Mouse (Mus musculus) limb, embryonic 12.5 days (tissue): ENCODE data around the gene Bpifc. TPM values are rescaled to one million over a fixed set of nuclear protein-coding genes. Genes with fewer than 3 reads are reported as not detected.

Source experiments
- ATAC-seq: fragments of 200-750 bp; cut with Nextera tagmentation; 2 replicates; pipeline ENCODE4 v1.8.0; 2017; ENCODE audit warnings: low read depth, moderate TSS enrichment; ENCODE audit not compliant: insufficient number of reproducible peaks, insufficient read depth, low FRiP score, low TSS enrichment
- H3K27ac ChIP-seq: fragments of 300-500 bp; sonication (generic); 2 replicates; pipeline ENCODE4 v1.5.1; 2016; ENCODE audit warnings: mild to moderate bottlenecking, moderate library complexity
- H3K27me3 ChIP-seq: fragments of 300-500 bp; sonication (generic); 2 replicates; pipeline ENCODE4 v1.6.1; 2016; ENCODE audit warnings: mild to moderate bottlenecking, moderate library complexity
- H3K36me3 ChIP-seq: fragments of 300-500 bp; sonication (generic); 2 replicates; pipeline ENCODE4 v1.6.1; 2016; ENCODE audit warnings: mild to moderate bottlenecking, moderate library complexity
- H3K4me1 ChIP-seq: fragments of 300-500 bp; sonication (generic); replicated peaks from 2 replicates; pipeline ENCODE4 v1.6.1; 2016
- H3K4me2 ChIP-seq: fragments of 300-500 bp; sonication (generic); 2 replicates; pipeline ENCODE4 v1.6.1; 2016; ENCODE audit warnings: mild to moderate bottlenecking, moderate library complexity
- H3K4me3 ChIP-seq: fragments of 300-500 bp; sonication (generic); replicated peaks from 2 replicates; pipeline ENCODE4 v1.5.1; 2016; ENCODE audit warnings: mild to moderate bottlenecking
- H3K9ac ChIP-seq: fragments of 300-500 bp; sonication (generic); replicated peaks from 2 replicates; pipeline ENCODE4 v1.6.1; 2016; ENCODE audit warnings: mild to moderate bottlenecking, moderate library complexity
- H3K9me3 ChIP-seq: fragments of 300-500 bp; sonication (generic); 2 replicates; pipeline ENCODE4 v1.6.1; 2016; ENCODE audit warnings: mild to moderate bottlenecking, moderate library complexity
- WGBS: fragments of 180-500 bp; shearing (Covaris S2); methylation state at CpG from one replicate; pipeline ENCODE4 v1.1.7; 2016; 5-methylcytosine and 5-hydroxymethylcytosine counted together
- polyA plus RNA-seq: library from polyadenylated mRNA; unstranded; fragments of >200 nt; fragmentation: Nextera tagmentation; extraction: Ambion mirVana; gene quantifications from 2 replicates; pipeline ENCODE4 v1.2.1, GENCODE M21; 2016

The Bpifc gene
- 0.16 TPM in 1 of 2 replicates, not detected in the other for polyA plus RNA-seq

DNA sequence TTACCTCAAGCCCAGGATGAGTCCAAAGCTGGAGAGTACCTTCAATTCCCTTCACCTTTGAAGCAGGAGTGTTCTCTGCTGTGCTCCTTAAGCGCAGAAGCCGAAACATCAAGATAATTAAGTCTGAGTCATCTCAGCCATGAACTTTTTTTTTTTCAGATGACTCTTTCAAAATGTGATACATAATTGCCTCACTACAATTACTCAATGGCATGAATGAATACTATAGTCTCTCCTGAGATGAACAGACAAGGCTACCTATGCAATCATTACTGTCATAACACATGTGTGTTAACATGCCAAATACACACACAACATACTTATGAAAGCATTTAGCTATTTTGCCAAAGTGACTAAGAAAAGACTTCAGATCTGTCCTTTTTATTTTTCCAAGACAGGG is at the start of gene Bpifc:
Bpifc (minus strand) TSS at position 115 of the 400 bp plus-strand sequence.
- no peaks in the 10 kb centered on the region for H3K4me1 ChIP-seq
- WGBS, result 91% methylated on average over 2 of the region's 2 CpGs
- no peaks in the 10 kb centered on the region for H3K36me3 ChIP-seq
- H3K4me2 ChIP-seq, result no peak within 1 kb of the TSS
- H3K27ac ChIP-seq, result no peak within 1 kb of the TSS
- H3K9ac ChIP-seq, result no peak within 1 kb of the TSS
- no peaks in the 10 kb centered on the region for H3K27me3 ChIP-seq
- no peaks in the 10 kb centered on the region for H3K9me3 ChIP-seq
- ATAC-seq, result no peak
- H3K4me3 ChIP-seq, result no peak within 1 kb of the TSS

DNA sequence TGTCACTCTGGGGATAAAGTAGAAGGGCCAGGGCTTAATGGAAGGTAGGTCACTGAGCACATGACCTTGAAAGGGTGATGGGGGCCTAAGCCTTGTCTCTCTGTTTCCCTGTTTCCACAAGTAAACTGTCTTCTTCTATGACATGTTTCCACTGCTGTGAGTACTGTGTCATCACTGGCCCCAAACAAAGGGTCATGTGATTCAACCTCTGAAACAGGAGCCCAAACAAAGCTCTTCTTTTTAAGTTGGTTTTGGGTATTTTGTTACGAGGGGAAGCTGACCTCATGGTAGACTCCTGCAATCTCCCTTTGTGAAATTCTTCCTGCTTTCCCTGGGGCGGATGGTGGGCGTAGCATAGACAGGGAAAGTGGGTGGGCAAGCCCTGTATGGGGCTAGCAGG is 48.6 kb upstream of the Bpifc start:
- 82% methylated on average over 3 of the region's 3 CpGs for WGBS
- no peaks in the 10 kb centered on the region for H3K27me3 ChIP-seq
- H3K4me3 ChIP-seq, result no peak overlapping the region

DNA sequence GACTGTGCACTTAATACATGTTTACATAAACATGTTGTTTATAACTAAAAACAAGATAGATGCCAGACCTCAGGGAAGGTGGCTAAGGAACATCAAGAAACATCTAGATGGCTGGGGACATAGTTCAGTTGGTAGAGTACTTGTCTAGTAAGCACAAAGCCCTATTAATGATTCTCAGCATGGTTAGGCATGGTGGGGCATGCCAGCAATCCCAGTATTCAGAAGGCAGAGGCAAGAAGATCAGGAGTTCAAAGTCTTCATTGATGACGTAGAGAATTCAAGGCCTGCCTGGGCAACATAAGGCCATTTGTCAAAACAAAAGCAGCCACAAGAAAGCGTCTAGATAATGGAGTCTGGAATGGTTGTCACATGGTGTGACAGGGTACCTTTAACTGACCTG is 46.0 kb upstream of the Bpifc start:
- Histone ChIP-seq H3K4me3 (no peak overlapping the region), H3K36me3 (no peaks in the 10 kb centered on the region; the same call in 1 of the 2 replicates), H3K27ac (no peak overlapping the region), H3K4me1 (peaks cover 6% of the 10 kb centered on the region), H3K9me3 (0 out of 2 replicates have a peak, but pooled peaks cover 7% of the 10 kb centered on the region), H3K27me3 (no peaks in the 10 kb centered on the region), H3K9ac (no peak overlapping the region), H3K4me2 (no peak overlapping the region)
- 69% methylated on average over 2 of the region's 2 CpGs for WGBS
- ATAC-seq, result no peak

More for the DNA sequence above, 48.6 kb upstream of the Bpifc start:
- H3K27ac ChIP-seq, result no peak overlapping the region
- peaks cover 12% of the 10 kb centered on the region for H3K4me1 ChIP-seq
- H3K36me3 ChIP-seq, result no peaks in the 10 kb centered on the region
- 0 out of 2 replicates have a peak, but pooled peaks cover 7% of the 10 kb centered on the region for H3K9me3 ChIP-seq
- no peak overlapping the region for H3K9ac ChIP-seq
- ATAC-seq, result no peak
- no peak overlapping the region for H3K4me2 ChIP-seq

DNA sequence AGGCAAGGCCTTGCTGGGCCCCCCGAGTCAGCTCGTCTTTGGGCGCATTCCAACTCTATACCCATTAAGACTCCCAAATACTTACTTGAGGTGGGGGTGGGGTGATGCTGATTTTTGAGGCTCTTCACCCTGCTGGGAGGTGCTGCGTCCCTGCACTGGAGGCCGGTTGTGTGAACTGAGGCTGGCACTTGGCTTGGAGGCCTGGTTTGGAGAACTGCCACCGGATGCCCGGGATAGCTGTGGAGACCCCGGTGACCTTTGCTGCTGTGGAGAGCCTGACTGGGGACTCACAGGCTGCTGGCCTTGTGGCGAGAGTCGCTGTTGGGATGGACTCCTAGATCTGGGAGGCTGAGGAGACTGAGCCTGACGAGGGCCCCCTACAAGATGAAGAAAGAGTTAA is 45.6 kb upstream of the Bpifc start:
- Histone ChIP-seq H3K27me3 (no peaks in the 10 kb centered on the region), H3K4me2 (no peak overlapping the region), H3K36me3 (no peaks in the 10 kb centered on the region; the same call in 1 of the 2 replicates), H3K4me1 (peaks cover 6% of the 10 kb centered on the region), H3K9me3 (0 out of 2 replicates have a peak, but pooled peaks cover 7% of the 10 kb centered on the region), H3K9ac (no peak overlapping the region), H3K27ac (no peak overlapping the region), H3K4me3 (no peak overlapping the region)
- ATAC-seq, result no peak
- 82% methylated on average over 11 of the region's 11 CpGs for WGBS

DNA sequence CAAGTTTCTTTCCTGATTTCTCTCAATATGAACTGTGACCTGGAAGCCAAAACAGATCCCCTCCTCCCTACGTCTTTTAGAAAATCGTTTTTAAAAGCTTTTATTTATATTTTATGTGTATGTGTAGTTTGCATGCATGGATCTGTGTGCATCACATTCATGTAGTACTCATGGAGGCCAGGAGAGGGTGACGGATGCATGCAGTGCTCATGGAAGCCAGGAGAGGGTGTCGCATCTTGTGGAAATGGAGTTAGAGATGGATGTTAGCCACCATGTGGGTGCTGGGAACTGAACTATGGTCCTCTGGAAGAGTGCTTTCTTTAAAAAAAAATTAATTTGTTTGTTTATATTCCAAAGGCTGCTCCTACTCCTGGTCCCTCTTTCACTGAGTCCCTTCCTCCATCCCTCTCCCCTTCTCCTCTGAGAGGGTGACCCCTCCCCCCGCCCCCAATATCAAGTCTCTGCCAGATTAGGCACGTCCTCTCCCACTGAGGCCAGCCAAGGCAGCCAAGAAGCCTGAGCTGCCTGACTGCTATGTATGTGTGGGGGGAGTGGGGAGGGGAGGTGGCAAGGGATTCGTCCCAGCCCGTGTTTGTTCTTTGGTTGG is 44.7 kb upstream of the Bpifc start:
- H3K4me3 ChIP-seq, result no peak overlapping the region
- no peaks in the 10 kb centered on the region for H3K27me3 ChIP-seq
- ATAC-seq, result no peak
- no peak overlapping the region for H3K27ac ChIP-seq
- peaks cover 6% of the 10 kb centered on the region for H3K4me1 ChIP-seq
- no peak overlapping the region for H3K4me2 ChIP-seq
- H3K9ac ChIP-seq, result no peak overlapping the region
- 88% methylated on average over 8 of the region's 8 CpGs for WGBS
- 0 out of 2 replicates have a peak, but pooled peaks cover 7% of the 10 kb centered on the region for H3K9me3 ChIP-seq
- no peaks in the 10 kb centered on the region; the same call in 1 of the 2 replicates for H3K36me3 ChIP-seq

DNA sequence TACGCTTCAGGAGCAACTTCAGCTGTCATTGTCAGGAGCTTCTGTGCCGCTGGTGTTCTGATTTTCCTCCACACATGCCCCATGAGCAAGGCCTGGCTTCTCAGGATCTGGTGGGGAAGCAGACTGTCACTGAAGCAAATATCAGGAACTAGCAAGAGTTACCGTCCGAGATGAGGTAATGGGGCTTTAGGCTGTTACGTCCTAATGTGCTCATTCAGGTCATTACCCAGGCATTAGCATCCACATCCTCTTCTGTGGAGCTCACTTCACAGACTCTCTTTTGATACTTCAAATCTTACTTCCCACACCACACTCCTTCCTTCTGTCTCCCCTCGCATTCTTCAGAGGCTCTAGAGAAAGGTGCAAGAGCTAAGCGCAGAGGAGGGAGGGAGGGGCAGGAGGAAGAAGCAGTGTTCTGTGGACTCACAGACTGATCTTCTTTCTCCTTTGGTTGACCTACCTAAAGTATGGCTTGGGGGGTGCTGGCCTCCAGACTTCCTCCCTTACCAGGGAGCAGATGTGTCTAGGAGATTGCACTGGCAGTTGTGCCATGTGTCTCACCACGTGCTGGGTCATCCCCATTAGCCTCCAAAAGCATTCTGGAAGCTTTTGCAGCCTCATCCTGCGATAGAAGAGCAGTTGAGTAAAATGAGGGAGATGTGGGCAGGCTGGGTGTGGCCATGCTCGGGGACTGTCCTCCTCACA is 41.3 kb upstream of the Bpifc start:
- Histone ChIP-seq H3K4me3 (no peak overlapping the region), H3K27ac (0 out of 2 replicates have a peak overlapping the region, but pooled peaks have one; percentile 7), H3K9ac (no peak overlapping the region), H3K4me1 (no peaks in the 10 kb centered on the region), H3K4me2 (no peak overlapping the region), H3K36me3 (peaks cover 1% of the 10 kb centered on the region), H3K9me3 (0 out of 2 replicates have a peak, but pooled peaks cover 7% of the 10 kb centered on the region), H3K27me3 (no peaks in the 10 kb centered on the region)
- no peak for ATAC-seq
- 81% methylated on average over 10 of the region's 10 CpGs for WGBS

DNA sequence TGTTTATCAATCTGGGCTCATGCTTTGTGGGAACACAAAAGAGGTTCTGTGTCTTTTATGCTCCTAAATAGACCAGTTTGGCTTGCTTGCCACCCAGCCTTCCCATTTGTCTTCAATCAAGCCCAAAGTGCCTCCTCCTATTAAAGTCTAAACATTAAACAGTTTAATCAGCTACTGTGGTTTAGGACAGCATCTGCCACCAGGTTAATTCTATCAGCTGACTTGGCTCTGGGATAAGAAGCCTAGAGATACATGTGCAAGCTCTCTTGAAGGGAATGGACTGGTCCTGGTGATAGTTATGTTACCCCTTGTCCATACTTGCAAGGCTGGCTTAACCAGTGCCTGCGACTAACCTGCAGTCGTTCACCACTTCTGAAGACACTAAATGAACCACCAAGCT is 38.8 kb upstream of the Bpifc start:
- 34% methylated on average over 2 of the region's 2 CpGs for WGBS
- peaks cover 21% of the 10 kb centered on the region for H3K36me3 ChIP-seq
- no peak overlapping the region for H3K27ac ChIP-seq
- no peak overlapping the region for H3K4me3 ChIP-seq
- no peaks in the 10 kb centered on the region for H3K27me3 ChIP-seq
- no peak overlapping the region for H3K4me2 ChIP-seq
- H3K4me1 ChIP-seq, result no peaks in the 10 kb centered on the region
- ATAC-seq, result no peak
- no peak overlapping the region for H3K9ac ChIP-seq
- H3K9me3 ChIP-seq, result no peaks in the 10 kb centered on the region

DNA sequence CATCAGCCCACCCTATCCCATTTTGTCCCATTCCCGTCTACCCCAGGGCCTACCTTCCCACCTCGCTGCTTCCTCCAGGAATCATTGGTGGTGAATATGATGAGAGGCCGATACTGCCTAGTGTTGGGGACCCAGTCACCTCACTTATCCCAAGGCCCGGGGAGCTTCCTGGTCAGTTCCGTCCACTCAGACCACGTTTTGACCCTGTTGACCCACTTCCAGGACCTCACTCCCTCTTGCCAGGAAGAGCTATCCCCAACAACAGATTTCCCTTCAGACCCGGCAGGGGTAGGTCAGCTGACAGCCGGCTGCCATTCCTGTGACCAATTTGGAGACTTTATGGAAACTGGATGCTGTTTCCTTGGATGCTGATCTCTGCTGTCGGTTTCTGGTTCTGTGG is 36.1 kb upstream of the Bpifc start:
- Histone ChIP-seq H3K27me3 (no peaks in the 10 kb centered on the region), H3K9me3 (no peaks in the 10 kb centered on the region), H3K4me3 (no peak overlapping the region), H3K36me3 (peaks cover 39% of the 10 kb centered on the region), H3K9ac (no peak overlapping the region), H3K27ac (no peak overlapping the region), H3K4me2 (no peak overlapping the region), H3K4me1 (no peaks in the 10 kb centered on the region)
- no peak for ATAC-seq
- WGBS, result 88% methylated on average over 9 of the region's 9 CpGs

DNA sequence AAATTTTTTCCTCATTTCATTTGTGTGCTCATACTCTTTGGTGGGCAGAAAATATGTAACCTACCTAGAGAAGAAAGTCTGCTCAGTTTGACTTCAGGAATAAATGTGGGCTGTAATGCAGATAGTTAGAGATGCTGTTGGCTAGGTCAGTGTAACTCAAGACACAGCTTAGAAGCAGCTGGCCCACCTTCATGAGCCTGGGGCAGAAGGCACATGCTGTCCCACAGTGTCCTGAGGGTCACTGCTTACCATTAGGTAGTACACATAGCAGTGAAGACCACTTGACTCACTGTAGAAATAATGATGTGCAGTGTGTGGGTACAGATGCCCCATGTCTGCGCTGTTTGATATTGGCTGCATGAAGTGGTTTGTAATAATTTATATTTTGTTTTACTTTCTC is 34.7 kb upstream of the Bpifc start:
- Histone ChIP-seq H3K9me3 (no peaks in the 10 kb centered on the region), H3K36me3 (peaks cover 39% of the 10 kb centered on the region), H3K9ac (no peak overlapping the region), H3K27ac (no peak overlapping the region), H3K27me3 (no peaks in the 10 kb centered on the region), H3K4me3 (no peak overlapping the region), H3K4me2 (no peak overlapping the region), H3K4me1 (no peaks in the 10 kb centered on the region)
- ATAC-seq, result no peak
- WGBS, result 97% methylated on average over 1 of the region's 1 CpGs

DNA sequence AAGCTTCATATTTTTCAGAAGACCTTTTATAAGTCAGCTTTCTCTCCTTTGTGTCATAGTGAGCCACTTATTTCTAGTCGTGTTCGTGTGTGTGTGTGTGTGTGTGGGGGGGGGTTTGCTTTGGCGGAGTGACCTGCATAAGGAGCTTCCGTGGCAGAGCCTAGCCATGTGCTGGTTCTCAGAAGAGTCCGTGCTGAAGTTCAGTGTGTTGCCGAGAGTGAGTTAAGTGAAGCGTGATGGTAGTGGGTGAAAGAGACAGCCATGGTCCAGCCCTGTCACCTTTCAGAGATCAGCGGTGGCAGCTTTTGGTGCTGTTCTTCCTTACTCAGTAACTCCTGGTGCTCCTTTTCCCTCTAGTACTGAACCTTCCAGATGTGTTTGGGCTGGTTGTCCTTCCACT is 32.4 kb upstream of the Bpifc start:
- Histone ChIP-seq H3K9me3 (no peaks in the 10 kb centered on the region), H3K4me1 (no peaks in the 10 kb centered on the region), H3K36me3 (peaks cover 43% of the 10 kb centered on the region), H3K4me3 (no peak overlapping the region), H3K4me2 (no peak overlapping the region), H3K27me3 (no peaks in the 10 kb centered on the region), H3K9ac (no peak overlapping the region), H3K27ac (no peak overlapping the region)
- ATAC-seq, result no peak
- WGBS, result 89% methylated on average over 8 of the region's 8 CpGs

DNA sequence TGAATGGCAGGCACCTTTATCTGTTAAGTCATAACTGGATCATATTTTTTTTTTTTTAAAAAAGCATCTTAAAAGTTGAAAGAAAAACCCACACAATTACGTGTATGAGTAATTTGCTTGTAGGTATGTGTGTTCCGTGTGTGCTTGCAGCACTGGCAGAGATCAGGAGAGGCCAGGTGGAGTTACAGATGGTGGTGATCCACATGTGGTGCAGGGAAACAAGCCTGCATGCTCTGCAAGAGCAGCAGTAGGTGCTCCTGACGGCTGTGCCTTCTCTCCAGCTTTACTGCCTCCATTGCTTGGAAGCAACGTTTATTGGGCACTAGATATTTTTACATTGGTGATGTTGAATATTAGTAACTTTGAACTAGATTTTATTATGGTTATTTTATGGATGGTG is 32.0 kb upstream of the Bpifc start:
- ATAC-seq, result no peak
- Histone ChIP-seq H3K4me1 (no peaks in the 10 kb centered on the region), H3K4me3 (no peak overlapping the region), H3K9me3 (no peaks in the 10 kb centered on the region), H3K36me3 (peaks cover 46% of the 10 kb centered on the region), H3K4me2 (no peak overlapping the region), H3K9ac (no peak overlapping the region), H3K27ac (no peak overlapping the region), H3K27me3 (no peaks in the 10 kb centered on the region)
- WGBS, result 74% methylated on average over 4 of the region's 4 CpGs
